Mouse (Mus musculus) effector memory CD4-positive, alpha-beta T cell, adult 7 months (primary cell): ENCODE measurements around the gene Fam234b. TPM values are rescaled to one million over a fixed set of nuclear protein-coding genes. Genes with fewer than 3 reads are reported as not detected.

Experiments used
- polyA plus RNA-seq: library from polyadenylated mRNA; unstranded; fragments of 100-300 nt; shearing (Covaris generic); gene quantifications from one replicate; pipeline ENCODE4 v1.2.1, GENCODE M21; 2017

The Fam234b gene
- 11.8 TPM for polyA plus RNA-seq

GRCm38 (mm10) chr6:135197921-135198532 is at the start of gene Fam234b, which contains the start of gene Hebp1:
Fam234b (plus strand) TSS chr6:135197977.
Hebp1 (minus strand) TSS chr6:135198022.

GRCm38 (mm10) chr6:135254153-135254552 is 56.4 kb downstream of the Fam234b start, which contains the start of gene Gsg1:
Gsg1 (minus strand) TSS chr6:135254351.

Other genes with a start within 250 kb of the Fam234b start
- not detected for gene Apold1, start 216.3 kb upstream of the Fam234b start, polyA plus RNA-seq
- 119 TPM for gene Ddx47, start 186.4 kb upstream of the Fam234b start, polyA plus RNA-seq
- 2.0 TPM for gene Gprc5a, start 132.3 kb upstream of the Fam234b start, polyA plus RNA-seq
- gene Gprc5d, start 79.7 kb upstream of the Fam234b start, polyA plus RNA-seq, result not detected
- gene Hebp1, start within 50 bp of the Fam234b start, polyA plus RNA-seq, result not detected
- not detected for gene Gsg1, start 56.4 kb downstream of the Fam234b start, polyA plus RNA-seq
- not detected for gene Pbp2, start 112.4 kb downstream of the Fam234b start, polyA plus RNA-seq
- gene Emp1, start 164.6 kb downstream of the Fam234b start, polyA plus RNA-seq, result 89.7 TPM